Mouse (Mus musculus) forebrain, embryonic 14.5 days (tissue): ENCODE results near the gene Brk1. TPM values are rescaled to one million over a fixed set of nuclear protein-coding genes. Genes with fewer than 3 reads are reported as not detected.

ENCODE experiments used
- ATAC-seq: fragments of 200-750 bp; cut with Nextera tagmentation; 2 replicates; pipeline ENCODE4 v1.8.0; 2017; ENCODE audit warnings: mild to moderate bottlenecking, moderate library complexity
- DNase-seq: peaks from one replicate; pipeline ENCODE4 v3.0.0-alpha.2; 2015; ENCODE audit warnings: low spot score
- H3K27ac ChIP-seq: fragments of 300-500 bp; sonication (generic); 2 replicates; pipeline ENCODE4 v1.5.1; 2014; ENCODE audit warnings: low read depth, mild to moderate bottlenecking, control low read depth, low read length, moderate library complexity
- H3K27me3 ChIP-seq: fragments of 300-500 bp; sonication (generic); replicated peaks from 2 replicates; pipeline ENCODE4 v1.6.1; 2014; ENCODE audit warnings: low read length, control low read depth, mixed read lengths; ENCODE audit not compliant: control insufficient read depth, insufficient read depth
- H3K36me3 ChIP-seq: fragments of 300-500 bp; sonication (generic); 2 replicates; pipeline ENCODE4 v1.6.1; 2014; ENCODE audit warnings: low read length, control low read depth; ENCODE audit not compliant: control insufficient read depth, insufficient read depth
- H3K4me1 ChIP-seq: fragments of 300-500 bp; sonication (generic); 2 replicates; pipeline ENCODE4 v1.6.1; 2014; ENCODE audit warnings: antibody characterized with exemption, low read length, control low read depth; ENCODE audit not compliant: control insufficient read depth, insufficient read depth
- H3K4me2 ChIP-seq: fragments of 300-500 bp; sonication (generic); 2 replicates; pipeline ENCODE4 v1.6.1; 2014; ENCODE audit warnings: mild to moderate bottlenecking, control low read depth, low read length
- H3K4me3 ChIP-seq: fragments of 300-500 bp; sonication (generic); 2 replicates; pipeline ENCODE4 v1.5.1; 2014; ENCODE audit warnings: low read depth, low read length, control low read depth
- H3K9ac ChIP-seq: fragments of 300-500 bp; sonication (generic); 2 replicates; pipeline ENCODE4 v1.6.1; 2014; ENCODE audit warnings: mild to moderate bottlenecking, low read length, control low read depth, moderate library complexity
- H3K9me3 ChIP-seq: fragments of 300-500 bp; sonication (generic); replicated peaks from 2 replicates; pipeline ENCODE4 v1.6.1; 2016; ENCODE audit warnings: low read length, control low read depth, mixed read lengths; ENCODE audit not compliant: control insufficient read depth
- WGBS: fragments of 180-500 bp; shearing (Covaris S2); extraction: QIAGEN DNeasy Blood & Tissue Kit; methylation state at CpG from one replicate; pipeline ENCODE4 v1.1.7; 2014; 5-methylcytosine and 5-hydroxymethylcytosine counted together
- polyA plus RNA-seq: library from polyadenylated mRNA; unstranded; fragments of >200 nt; fragmentation: Nextera tagmentation; extraction: Ambion mirVana; gene quantifications from 2 replicates; pipeline ENCODE4 v1.2.1, GENCODE M21; 2014

Brk1 gene
- polyA plus RNA-seq, 1 experiment from 2014 or later, result 307 TPM

DNA sequence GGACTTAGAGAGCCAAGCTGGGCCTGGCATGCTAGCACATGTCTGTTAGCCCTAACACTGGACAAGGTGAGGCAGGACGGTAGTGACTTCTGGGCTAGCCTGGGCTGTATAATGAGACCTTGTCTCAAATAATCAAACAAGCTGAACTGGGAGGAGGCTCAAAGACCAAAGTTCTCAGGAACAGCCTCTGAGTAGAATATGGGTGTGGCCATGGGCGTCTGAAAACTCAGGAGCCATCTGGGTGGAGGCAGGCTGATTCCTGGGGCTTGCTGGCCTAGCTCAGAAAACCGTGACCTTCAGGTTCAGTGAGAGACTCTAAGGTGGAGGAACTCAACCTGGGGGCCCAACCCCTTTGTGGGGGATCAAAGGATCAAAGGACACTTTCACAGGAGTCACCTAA is 47.1 kb downstream of the Brk1 start:
- H3K4me2 ChIP-seq, result no peak overlapping the region
- H3K9me3 ChIP-seq, result no peaks in the 10 kb centered on the region
- H3K9ac ChIP-seq, result no peak overlapping the region
- no peaks in the 10 kb centered on the region for H3K4me1 ChIP-seq
- 85% methylated on average over 3 of the region's 3 CpGs for WGBS
- no peaks in the 10 kb centered on the region for H3K36me3 ChIP-seq
- DNase-seq, result no peak
- H3K4me3 ChIP-seq, result no peak overlapping the region
- H3K27ac ChIP-seq, result no peak overlapping the region
- no peak for ATAC-seq
- H3K27me3 ChIP-seq, result no peaks in the 10 kb centered on the region

GRCm38 (mm10) chr6:113653551-113653950 is 49.0 kb downstream of the Brk1 start:
- Histone ChIP-seq H3K9me3 (no peaks in the 10 kb centered on the region), H3K4me3 (no peak overlapping the region), H3K4me1 (no peaks in the 10 kb centered on the region), H3K27ac (no peak overlapping the region), H3K27me3 (no peaks in the 10 kb centered on the region), H3K36me3 (no peaks in the 10 kb centered on the region), H3K4me2 (no peak overlapping the region), H3K9ac (no peak overlapping the region)
- WGBS, result 93% methylated on average over 7 of the region's 7 CpGs
- no peak for ATAC-seq
- no peak for DNase-seq

- Histone ChIP-seq H3K27ac (no peak overlapping the region), H3K4me3 (no peak overlapping the region), H3K9me3 (no peaks in the 10 kb centered on the region), H3K27me3 (no peaks in the 10 kb centered on the region), H3K4me1 (no peaks in the 10 kb centered on the region), H3K36me3 (no peaks in the 10 kb centered on the region), H3K4me2 (no peak overlapping the region), H3K9ac (no peak overlapping the region)
- ATAC-seq, result no peak
- DNase-seq, result no peak
- 87% methylated on average over 8 of the region's 8 CpGs for WGBS
Measured at GRCm38 (mm10) chr6:113654102-113654501, 49.5 kb downstream of the Brk1 start.

DNA sequence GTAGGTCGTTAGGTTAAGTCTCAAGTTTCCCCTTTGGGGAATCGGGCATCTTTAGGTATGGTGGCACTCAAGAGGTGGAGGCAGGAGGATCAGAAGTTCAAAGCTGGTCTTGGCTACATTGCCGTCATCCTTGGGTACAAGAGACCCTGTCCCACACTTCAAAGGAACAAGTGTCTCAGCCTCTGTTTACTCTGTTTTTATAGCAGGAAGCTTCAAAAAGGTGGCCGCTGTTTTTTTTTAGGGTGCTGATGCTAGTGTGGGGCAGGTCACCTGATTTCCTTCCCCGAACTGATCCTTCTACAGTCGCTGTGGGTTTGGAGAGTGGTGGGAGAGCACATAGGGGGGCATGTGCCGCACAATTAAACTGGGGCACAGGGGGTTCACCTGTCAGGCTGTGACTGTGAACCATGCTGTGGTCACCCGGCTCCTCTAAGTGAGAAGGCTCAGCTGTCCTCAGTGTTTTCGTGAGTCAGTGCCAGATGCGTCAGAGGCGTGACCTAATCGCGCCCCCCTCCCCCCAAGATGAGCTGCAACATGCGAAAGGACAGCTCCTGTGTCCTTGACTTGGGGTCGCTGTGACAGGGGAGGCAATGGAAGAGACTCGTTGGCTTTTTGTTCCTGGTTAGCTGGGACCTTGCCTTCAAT is 50.3 kb downstream of the Brk1 start:
- Histone ChIP-seq H3K27me3 (no peaks in the 10 kb centered on the region), H3K4me2 (no peak overlapping the region), H3K9ac (no peak overlapping the region), H3K4me1 (no peaks in the 10 kb centered on the region), H3K4me3 (no peak overlapping the region), H3K27ac (no peak overlapping the region), H3K36me3 (no peaks in the 10 kb centered on the region), H3K9me3 (no peaks in the 10 kb centered on the region)
- ATAC-seq (no peak), DNase-seq (no peak)
- 86% methylated on average over 16 of the region's 16 CpGs for WGBS

DNA sequence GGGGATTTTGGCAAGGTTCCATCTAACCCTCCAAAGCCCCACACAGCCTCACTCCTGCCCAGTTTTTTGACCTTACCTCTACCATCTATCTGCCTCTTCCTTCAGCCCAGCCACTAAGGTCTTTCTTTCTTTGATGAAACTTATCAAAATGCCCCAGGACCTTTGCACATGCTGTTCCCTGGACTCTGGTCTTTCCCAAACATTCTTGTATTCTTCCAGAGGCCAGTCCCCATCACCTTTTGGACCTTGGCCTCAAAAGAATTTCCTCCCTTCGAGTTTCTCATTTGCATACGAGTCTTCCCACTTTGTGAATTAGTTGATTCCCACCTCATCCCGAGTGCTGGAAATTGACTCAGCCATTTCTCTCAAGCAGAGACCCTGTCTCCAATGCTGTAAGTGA is 50.9 kb downstream of the Brk1 start:
- no peaks in the 10 kb centered on the region for H3K4me1 ChIP-seq
- H3K27ac ChIP-seq, result no peak overlapping the region
- no peak for ATAC-seq
- no peaks in the 10 kb centered on the region for H3K27me3 ChIP-seq
- no peak for DNase-seq
- H3K4me3 ChIP-seq, result no peak overlapping the region
- no peaks in the 10 kb centered on the region for H3K36me3 ChIP-seq
- no peak overlapping the region for H3K9ac ChIP-seq
- H3K4me2 ChIP-seq, result no peak overlapping the region
- H3K9me3 ChIP-seq, result no peaks in the 10 kb centered on the region
- WGBS, result 91% methylated on average over 3 of the region's 3 CpGs

GRCm38 (mm10) chr6:113656847-113657246 is 52.3 kb downstream of the Brk1 start:
- 81% methylated on average over 6 of the region's 6 CpGs for WGBS
- H3K27me3 ChIP-seq, result no peaks in the 10 kb centered on the region
- H3K9ac ChIP-seq, result no peak overlapping the region
- ATAC-seq, result no peak
- H3K4me3 ChIP-seq, result no peak overlapping the region
- H3K9me3 ChIP-seq, result no peaks in the 10 kb centered on the region
- no peak overlapping the region for H3K27ac ChIP-seq
- no peaks in the 10 kb centered on the region for H3K36me3 ChIP-seq
- DNase-seq, result no peak
- no peak overlapping the region for H3K4me2 ChIP-seq
- no peaks in the 10 kb centered on the region for H3K4me1 ChIP-seq

DNA sequence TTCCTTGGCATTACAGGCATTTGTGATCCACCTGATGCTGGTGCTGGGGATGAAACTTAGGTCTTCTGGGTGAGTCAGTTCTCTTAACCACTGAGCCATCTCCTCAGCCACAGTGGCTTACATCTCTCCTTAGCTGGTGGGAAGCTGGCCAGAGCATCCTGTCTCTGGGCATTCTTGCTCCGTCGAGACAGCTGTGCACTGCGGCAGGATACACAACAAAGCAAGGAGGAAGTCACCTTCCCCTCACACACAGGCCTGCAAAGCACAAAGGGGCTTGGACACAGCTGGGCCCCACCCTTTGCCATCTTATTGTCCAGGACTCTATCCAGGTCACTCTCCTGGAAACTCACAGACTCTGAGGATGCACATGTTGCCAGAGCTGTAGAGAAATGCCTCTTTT is 53.7 kb downstream of the Brk1 start:
- ATAC-seq (no peak), DNase-seq (no peak)
- Histone ChIP-seq H3K4me3 (no peak overlapping the region), H3K36me3 (no peaks in the 10 kb centered on the region), H3K27ac (no peak overlapping the region), H3K4me2 (no peak overlapping the region), H3K4me1 (no peaks in the 10 kb centered on the region), H3K27me3 (no peaks in the 10 kb centered on the region), H3K9me3 (peaks cover 4% of the 10 kb centered on the region; the same call in 1 of the 2 replicates), H3K9ac (no peak overlapping the region)
- 72% methylated on average over 3 of the region's 3 CpGs for WGBS

GRCm38 (mm10) chr6:113659648-113660491 is 55.3 kb downstream of the Brk1 start:
- no peaks in the 10 kb centered on the region for H3K27me3 ChIP-seq
- no peak overlapping the region for H3K4me3 ChIP-seq
- H3K9me3 ChIP-seq, result peaks cover 4% of the 10 kb centered on the region; the same call in 1 of the 2 replicates
- H3K9ac ChIP-seq, result no peak overlapping the region
- DNase-seq (no peak), ATAC-seq (no peak)
- H3K4me1 ChIP-seq, result no peaks in the 10 kb centered on the region
- no peak overlapping the region for H3K4me2 ChIP-seq
- H3K27ac ChIP-seq, result no peak overlapping the region
- 73% methylated on average over 8 of the region's 8 CpGs for WGBS
- H3K36me3 ChIP-seq, result no peaks in the 10 kb centered on the region
